Mouse (Mus musculus) brown adipose tissue, adult 24 weeks (tissue): ENCODE measurements around the gene Olfr912. TPM values are rescaled to one million over a fixed set of nuclear protein-coding genes. Genes with fewer than 3 reads are reported as not detected.

Experiments
- H3K27ac ChIP-seq: fragments of 200-500 bp; replicated peaks from 2 replicates; pipeline ENCODE4 v1.5.1; 2012; ENCODE audit warnings: low read depth, mild to moderate bottlenecking, low read length
- H3K4me1 ChIP-seq: fragments of 200-500 bp; 2 replicates; pipeline ENCODE4 v1.6.1; 2012; ENCODE audit warnings: low read length, mixed read lengths; ENCODE audit not compliant: control insufficient read depth, insufficient read depth, insufficient read length
- H3K4me3 ChIP-seq: fragments of 200-500 bp; 2 replicates; pipeline ENCODE4 v1.5.1; 2012; ENCODE audit warnings: low read depth, mild to moderate bottlenecking, low read length, moderate library complexity; ENCODE audit not compliant: insufficient read depth
- polyA plus RNA-seq: library from polyadenylated mRNA; stranded (reverse); fragments of >200 nt; gene quantifications from 2 replicates; pipeline ENCODE4 v1.2.4, GENCODE M21; 2012; ENCODE audit not compliant: missing spikeins, insufficient read depth, insufficient read length

The Olfr912 gene
- not detected in 2 replicates for polyA plus RNA-seq

GRCm38 (mm10) chr9:38579878-38580277, at the start of gene Olfr912:
Gene Olfr912, plus strand, starts transcription at chr9:38580178.
- no peaks in the 10 kb centered on the region for H3K4me1 ChIP-seq
- no peak within 1 kb of the TSS for H3K4me3 ChIP-seq
- no peak within 1 kb of the TSS for H3K27ac ChIP-seq

GRCm38 (mm10) chr9:38537549-38537948, 42.4 kb upstream of the Olfr912 start, which contains the start of gene Olfr910:
Gene Olfr910, plus strand, starts transcription at chr9:38537849.
- H3K27ac ChIP-seq: no peak within 1 kb of the TSS
- H3K4me1 ChIP-seq: no peaks in the 10 kb centered on the region
- H3K4me3 ChIP-seq: no peak within 1 kb of the TSS

GRCm38 (mm10) chr9:38591056-38591455, 11.1 kb downstream of the Olfr912 start:
- no peaks in the 10 kb centered on the region for H3K4me1 ChIP-seq
- no peak overlapping the region for H3K27ac ChIP-seq

GRCm38 (mm10) chr9:38592459-38592858, 12.5 kb downstream of the Olfr912 start, which contains the start of gene Olfr913:
Gene Olfr913, plus strand, starts transcription at chr9:38592759.
- Histone ChIP-seq H3K27ac (no peak within 1 kb of the TSS), H3K4me1 (no peaks in the 10 kb centered on the region), H3K4me3 (no peak within 1 kb of the TSS)

More at GRCm38 (mm10) chr9:38591056-38591455, 11.1 kb downstream of the Olfr912 start:
- no peak overlapping the region for H3K4me3 ChIP-seq

- Histone ChIP-seq H3K27ac (no peak within 1 kb of the TSS), H3K4me1 (no peaks in the 10 kb centered on the region), H3K4me3 (no peak within 1 kb of the TSS)
Observed at GRCm38 (mm10) chr9:38604802-38605201, 24.8 kb downstream of the Olfr912 start, which contains the start of gene Olfr914. Gene Olfr914, plus strand, starts transcription at chr9:38605102.

- H3K4me1 ChIP-seq: no peaks in the 10 kb centered on the region
- no peak overlapping the region for H3K4me3 ChIP-seq
- H3K27ac ChIP-seq: no peak overlapping the region
Observed at GRCm38 (mm10) chr9:38632406-38632805, 52.4 kb downstream of the Olfr912 start.

Other genes starting within 250 kb of the Olfr912 start
- not detected in 2 replicates for gene Olfr898, start 231.8 kb upstream of the Olfr912 start, polyA plus RNA-seq
- not detected in 2 replicates for gene Olfr250, start 213.3 kb upstream of the Olfr912 start, polyA plus RNA-seq
- not detected in 2 replicates for gene Olfr251, start 203.1 kb upstream of the Olfr912 start, polyA plus RNA-seq
- gene Olfr147, start 178.5 kb upstream of the Olfr912 start, polyA plus RNA-seq: not detected in 2 replicates
- gene Olfr901, start 150.7 kb upstream of the Olfr912 start, polyA plus RNA-seq: not detected in 2 replicates
- gene Olfr902, start 132.5 kb upstream of the Olfr912 start, polyA plus RNA-seq: not detected in 2 replicates
- not detected in 2 replicates for gene Olfr904, start 117.0 kb upstream of the Olfr912 start, polyA plus RNA-seq
- gene Olfr905, start 109.1 kb upstream of the Olfr912 start, polyA plus RNA-seq: not detected in 2 replicates
- gene Olfr906, start 93.1 kb upstream of the Olfr912 start, polyA plus RNA-seq: not detected in 2 replicates
- not detected in 2 replicates for gene Olfr907, start 84.4 kb upstream of the Olfr912 start, polyA plus RNA-seq
- gene Olfr911-ps1, start 58.6 kb upstream of the Olfr912 start, polyA plus RNA-seq: not detected in 2 replicates
- gene Olfr910, start 42.3 kb upstream of the Olfr912 start, polyA plus RNA-seq: not detected in 2 replicates
- gene Olfr913, start 12.6 kb downstream of the Olfr912 start, polyA plus RNA-seq: not detected in 2 replicates
- gene Olfr914, start 24.9 kb downstream of the Olfr912 start, polyA plus RNA-seq: not detected in 2 replicates
- not detected in 2 replicates for gene Olfr916, start 79.7 kb downstream of the Olfr912 start, polyA plus RNA-seq
- gene Olfr917, start 85.7 kb downstream of the Olfr912 start, polyA plus RNA-seq: not detected in 2 replicates
- gene Olfr918, start 94.4 kb downstream of the Olfr912 start, polyA plus RNA-seq: not detected in 2 replicates
- not detected in 2 replicates for gene Olfr919, start 123.5 kb downstream of the Olfr912 start, polyA plus RNA-seq
- 28.3 and 35.4 TPM in 2 replicates for gene Vwa5a, start 138.1 kb downstream of the Olfr912 start, polyA plus RNA-seq
- not detected in 2 replicates for gene Olfr920, start 172.1 kb downstream of the Olfr912 start, polyA plus RNA-seq
- gene Olfr921, start 192.9 kb downstream of the Olfr912 start, polyA plus RNA-seq: not detected in 2 replicates
- not detected in 2 replicates for gene Olfr922, start 234.4 kb downstream of the Olfr912 start, polyA plus RNA-seq
- gene Olfr923, start 246.4 kb downstream of the Olfr912 start, polyA plus RNA-seq: not detected in 2 replicates